Mouse (Mus musculus) heart, adult 2 months (tissue): ENCODE results near the gene Vmp1.

Source experiments
- CTCF ChIP-seq: fragments of 200-600 bp; IDR thresholded peaks from 2 replicates; pipeline ENCODE4 v1.8.1; 2022; ENCODE audit warnings: antibody characterized with exemption, mild to moderate bottlenecking, moderate library complexity
- POLR2A ChIP-seq: fragments of 200-500 bp; IDR thresholded peaks from 2 replicates; pipeline ENCODE4 v1.6.1; 2011; ENCODE audit warnings: mild to moderate bottlenecking, low read depth, low read length, control low read depth; ENCODE audit not compliant: insufficient read depth

GRCm38 (mm10) chr11:86680729-86681128 lies 2.9 kb downstream of the Vmp1 start:
- TF ChIP-seq POLR2A (no peak), CTCF (no peak)
